Mouse (Mus musculus) forebrain, embryonic 13.5 days (tissue): ENCODE measurements at regions not wholly inside any gene's neighbourhood (a gene's known extent, or its start where the extent isn't known, plus 50 kb on each side); places are given as distances from the start of the nearest gene placed in this dataset.

Experiments used
- ATAC-seq: fragments of 200-750 bp; cut with Nextera tagmentation; 2 replicates; pipeline ENCODE4 v1.8.0; 2017
- H3K27ac ChIP-seq: fragments of 300-500 bp; sonication (generic); 2 replicates; pipeline ENCODE4 v1.5.1; 2015; ENCODE audit warnings: inconsistent platforms, mild to moderate bottlenecking, moderate library complexity
- H3K27me3 ChIP-seq: fragments of 300-500 bp; sonication (generic); 2 replicates; pipeline ENCODE4 v1.6.1; 2015; ENCODE audit warnings: mild to moderate bottlenecking, inconsistent platforms
- H3K36me3 ChIP-seq: fragments of 300-500 bp; sonication (generic); 2 replicates; pipeline ENCODE4 v1.6.1; 2015; ENCODE audit warnings: mild to moderate bottlenecking, inconsistent platforms; ENCODE audit not compliant: poor library complexity, severe bottlenecking
- H3K4me1 ChIP-seq: fragments of 300-500 bp; sonication (generic); 2 replicates; pipeline ENCODE4 v1.6.1; 2015; ENCODE audit warnings: inconsistent platforms
- H3K4me2 ChIP-seq: fragments of 300-500 bp; sonication (generic); 2 replicates; pipeline ENCODE4 v1.6.1; 2015; ENCODE audit warnings: inconsistent platforms, mild to moderate bottlenecking, moderate library complexity
- H3K4me3 ChIP-seq: fragments of 300-500 bp; sonication (generic); 2 replicates; pipeline ENCODE4 v1.5.1; 2015; ENCODE audit warnings: mild to moderate bottlenecking, inconsistent platforms
- H3K9ac ChIP-seq: fragments of 300-500 bp; sonication (generic); 2 replicates; pipeline ENCODE4 v1.6.1; 2015; ENCODE audit warnings: mild to moderate bottlenecking, inconsistent platforms
- H3K9me3 ChIP-seq: fragments of 300-500 bp; sonication (generic); replicated peaks from 2 replicates; pipeline ENCODE4 v1.6.1; 2016; ENCODE audit warnings: inconsistent platforms
- WGBS: fragments of 180-500 bp; shearing (Covaris S2); methylation state at CpG from one replicate; pipeline ENCODE4 v1.1.7; 2015; 5-methylcytosine and 5-hydroxymethylcytosine counted together

GRCm38 (mm10) chr9:86011661-86012060 is 169.5 kb downstream of the Tpbg start:
- WGBS: 54% methylated on average over 2 of the region's 2 CpGs
- H3K27ac ChIP-seq: no peak overlapping the region

GRCm38 (mm10) chr9:86015841-86016240 is 173.7 kb downstream of the Tpbg start:
- H3K9ac ChIP-seq: no peak overlapping the region
- no peak overlapping the region for H3K4me3 ChIP-seq
- H3K27ac ChIP-seq: no peak overlapping the region
- no peaks in the 10 kb centered on the region for H3K36me3 ChIP-seq
- no peaks in the 10 kb centered on the region for H3K27me3 ChIP-seq
- WGBS: 89% methylated on average over 4 of the region's 4 CpGs
- H3K4me1 ChIP-seq: peaks cover 2% of the 10 kb centered on the region; the same call in 1 of the 2 replicates
- H3K4me2 ChIP-seq: no peak overlapping the region
- H3K9me3 ChIP-seq: no peaks in the 10 kb centered on the region
- ATAC-seq: no peak

More at GRCm38 (mm10) chr9:86011661-86012060, 169.5 kb downstream of the Tpbg start:
- Histone ChIP-seq H3K9me3 (no peaks in the 10 kb centered on the region), H3K4me1 (no peaks in the 10 kb centered on the region), H3K4me3 (no peak overlapping the region), H3K27me3 (no peaks in the 10 kb centered on the region), H3K36me3 (no peaks in the 10 kb centered on the region), H3K4me2 (no peak overlapping the region), H3K9ac (no peak overlapping the region)
- ATAC-seq: no peak

DNA sequence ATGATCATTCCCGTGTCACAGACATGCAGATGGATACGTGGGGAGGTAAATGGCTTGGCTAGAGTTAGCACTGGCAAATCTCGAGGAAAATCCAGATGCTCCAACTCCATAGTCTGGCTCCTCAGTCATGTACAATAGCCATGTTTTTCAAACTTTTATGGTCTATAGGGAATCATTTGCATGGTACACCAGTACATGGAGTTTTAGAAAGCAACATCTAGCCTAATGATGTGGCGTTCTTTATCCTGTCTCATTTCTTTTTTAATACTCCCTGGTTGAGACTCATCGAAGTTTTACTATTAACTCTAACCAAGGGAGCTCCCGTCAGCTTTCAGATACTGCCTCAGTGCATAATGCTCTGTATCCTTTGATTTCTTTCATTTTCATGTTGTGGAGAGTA is 178.0 kb downstream of the Tpbg start:
- H3K4me1 ChIP-seq: peaks cover 3% of the 10 kb centered on the region; the same call in 1 of the 2 replicates
- no peak overlapping the region for H3K9ac ChIP-seq
- no peak overlapping the region for H3K27ac ChIP-seq
- H3K36me3 ChIP-seq: no peaks in the 10 kb centered on the region
- no peaks in the 10 kb centered on the region for H3K9me3 ChIP-seq
- H3K4me2 ChIP-seq: no peak overlapping the region
- no peak overlapping the region for H3K4me3 ChIP-seq
- WGBS: 79% methylated on average over 6 of the region's 6 CpGs
- no peak for ATAC-seq
- H3K27me3 ChIP-seq: no peaks in the 10 kb centered on the region

DNA sequence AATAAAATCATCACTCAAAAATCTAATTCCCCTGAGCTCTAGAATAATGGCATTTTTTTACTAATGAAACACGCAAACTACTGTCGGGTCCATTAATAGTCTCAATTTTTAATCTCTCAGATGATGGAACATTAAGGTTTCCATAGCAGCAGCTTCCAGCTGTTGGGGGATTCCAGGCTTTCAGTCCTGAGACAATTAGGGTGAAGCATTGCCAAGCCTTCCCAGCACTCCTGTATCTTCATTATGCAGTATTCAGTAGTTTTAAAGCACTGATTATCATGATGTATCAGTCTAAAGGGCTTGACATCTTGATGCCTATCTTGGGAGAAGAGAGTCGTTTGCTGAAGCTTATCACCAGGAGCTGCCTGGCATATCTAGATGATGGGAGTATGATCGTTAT is 178.6 kb downstream of the Tpbg start:
- ATAC-seq: peak; percentile 65
- Histone ChIP-seq H3K4me2 (no peak overlapping the region), H3K4me3 (no peak overlapping the region), H3K27me3 (no peaks in the 10 kb centered on the region), H3K9me3 (no peaks in the 10 kb centered on the region), H3K4me1 (peaks cover 3% of the 10 kb centered on the region; the same call in 1 of the 2 replicates), H3K27ac (no peak overlapping the region), H3K36me3 (no peaks in the 10 kb centered on the region), H3K9ac (no peak overlapping the region)
- WGBS: 40% methylated on average over 4 of the region's 4 CpGs

GRCm38 (mm10) chr9:86030738-86031137 is 188.6 kb downstream of the Tpbg start:
- H3K9ac ChIP-seq: no peak overlapping the region
- WGBS: 55% methylated on average over 5 of the region's 5 CpGs
- H3K4me3 ChIP-seq: no peak overlapping the region

GRCm38 (mm10) chr9:86044098-86044497 is 201.9 kb downstream of the Tpbg start:
- Histone ChIP-seq H3K4me3 (no peak overlapping the region), H3K9me3 (no peaks in the 10 kb centered on the region), H3K27ac (no peak overlapping the region), H3K9ac (no peak overlapping the region), H3K36me3 (no peaks in the 10 kb centered on the region), H3K4me2 (no peak overlapping the region), H3K27me3 (no peaks in the 10 kb centered on the region), H3K4me1 (no peaks in the 10 kb centered on the region)
- WGBS: 35% methylated on average over 4 of the region's 4 CpGs
- ATAC-seq: no peak

More at GRCm38 (mm10) chr9:86030738-86031137, 188.6 kb downstream of the Tpbg start:
- H3K27ac ChIP-seq: no peak overlapping the region
- no peak for ATAC-seq
- H3K4me2 ChIP-seq: no peak overlapping the region
- no peaks in the 10 kb centered on the region for H3K9me3 ChIP-seq
- no peaks in the 10 kb centered on the region for H3K4me1 ChIP-seq
- H3K27me3 ChIP-seq: no peaks in the 10 kb centered on the region
- H3K36me3 ChIP-seq: no peaks in the 10 kb centered on the region

- H3K9me3 ChIP-seq: no peaks in the 10 kb centered on the region
- WGBS: 87% methylated on average over 4 of the region's 4 CpGs
Observed at GRCm38 (mm10) chr9:86058116-86058515, 215.9 kb downstream of the Tpbg start.

GRCm38 (mm10) chr9:86060049-86060448 is 217.9 kb downstream of the Tpbg start:
- 28% methylated on average over 6 of the region's 6 CpGs for WGBS
- Histone ChIP-seq H3K4me3 (no peak overlapping the region), H3K9ac (no peak overlapping the region), H3K27ac (no peak overlapping the region), H3K36me3 (no peaks in the 10 kb centered on the region), H3K4me1 (peaks cover 9% of the 10 kb centered on the region), H3K27me3 (no peaks in the 10 kb centered on the region), H3K9me3 (no peaks in the 10 kb centered on the region), H3K4me2 (no peak overlapping the region)
- ATAC-seq: no peak

More at GRCm38 (mm10) chr9:86058116-86058515, 215.9 kb downstream of the Tpbg start:
- Histone ChIP-seq H3K4me2 (no peak overlapping the region), H3K27ac (no peak overlapping the region), H3K27me3 (no peaks in the 10 kb centered on the region), H3K4me3 (no peak overlapping the region), H3K9ac (no peak overlapping the region), H3K36me3 (no peaks in the 10 kb centered on the region), H3K4me1 (peaks cover 9% of the 10 kb centered on the region)
- no peak for ATAC-seq

GRCm38 (mm10) chr9:86061230-86061629 is 219.1 kb downstream of the Tpbg start:
- no peaks in the 10 kb centered on the region for H3K27me3 ChIP-seq
- H3K36me3 ChIP-seq: no peaks in the 10 kb centered on the region
- no peak overlapping the region for H3K4me2 ChIP-seq
- ATAC-seq: no peak
- no peak overlapping the region for H3K9ac ChIP-seq
- H3K4me3 ChIP-seq: no peak overlapping the region
- peaks cover 9% of the 10 kb centered on the region for H3K4me1 ChIP-seq
- H3K27ac ChIP-seq: no peak overlapping the region
- H3K9me3 ChIP-seq: no peaks in the 10 kb centered on the region
- 91% methylated on average over 4 of the region's 4 CpGs for WGBS

DNA sequence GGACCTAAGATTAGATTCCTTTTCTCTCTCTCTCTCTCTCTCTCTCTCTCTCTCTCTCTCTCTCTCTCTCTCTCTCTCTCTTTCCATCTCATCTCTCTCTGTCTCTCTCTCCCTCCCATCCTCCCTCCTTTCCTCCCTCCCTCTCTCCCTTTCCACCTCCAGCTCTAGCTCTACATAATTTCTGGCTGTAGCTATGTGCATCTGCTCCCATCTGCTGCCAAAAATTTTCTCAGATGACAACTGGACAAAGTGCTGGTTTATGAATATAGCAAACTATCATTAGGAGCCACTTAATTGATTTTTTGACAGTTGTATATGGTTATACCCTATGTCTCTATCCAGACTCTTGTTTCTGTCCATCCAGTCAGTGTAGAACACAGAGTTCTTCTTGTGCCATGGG is 237.1 kb downstream of the Tpbg start:
- no peak overlapping the region for H3K27ac ChIP-seq
- H3K4me2 ChIP-seq: no peak overlapping the region
- no peaks in the 10 kb centered on the region for H3K9me3 ChIP-seq
- H3K27me3 ChIP-seq: no peaks in the 10 kb centered on the region
- no peak overlapping the region for H3K4me3 ChIP-seq
- H3K36me3 ChIP-seq: no peaks in the 10 kb centered on the region
- no peaks in the 10 kb centered on the region for H3K4me1 ChIP-seq
- ATAC-seq: no peak
- no peak overlapping the region for H3K9ac ChIP-seq

GRCm38 (mm10) chr9:86081873-86082272 is 239.7 kb downstream of the Tpbg start:
- H3K27ac ChIP-seq: no peak overlapping the region
- H3K27me3 ChIP-seq: no peaks in the 10 kb centered on the region
- H3K9me3 ChIP-seq: no peaks in the 10 kb centered on the region
- H3K9ac ChIP-seq: no peak overlapping the region
- WGBS: 83% methylated on average over 6 of the region's 6 CpGs
- no peaks in the 10 kb centered on the region for H3K4me1 ChIP-seq
- H3K4me2 ChIP-seq: no peak overlapping the region
- no peak overlapping the region for H3K4me3 ChIP-seq
- ATAC-seq: no peak
- no peaks in the 10 kb centered on the region for H3K36me3 ChIP-seq

DNA sequence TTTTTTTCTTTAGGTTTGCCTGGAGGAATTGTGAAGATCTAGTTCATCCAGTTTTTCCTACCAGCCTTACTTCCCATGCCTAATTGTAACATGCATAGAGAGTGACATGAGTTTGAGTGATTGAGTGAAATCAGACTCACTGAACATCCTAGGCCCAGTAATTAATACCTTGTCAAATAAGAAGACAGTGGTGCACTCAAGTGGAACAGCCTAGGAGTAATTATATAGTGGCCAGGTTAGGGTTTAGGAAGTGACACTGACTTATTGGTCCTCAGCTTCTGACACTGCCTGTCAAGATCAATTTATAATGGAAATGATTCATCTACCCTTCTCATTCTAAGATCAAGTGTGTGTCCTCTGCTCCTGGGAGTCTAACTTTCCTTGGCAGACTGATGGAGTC is 250.8 kb downstream of the Tpbg start:
- no peak overlapping the region for H3K27ac ChIP-seq
- H3K4me3 ChIP-seq: no peak overlapping the region
- no peaks in the 10 kb centered on the region for H3K27me3 ChIP-seq
- H3K4me1 ChIP-seq: no peaks in the 10 kb centered on the region
- ATAC-seq: no peak
- H3K4me2 ChIP-seq: no peak overlapping the region
- H3K36me3 ChIP-seq: no peaks in the 10 kb centered on the region
- H3K9me3 ChIP-seq: no peaks in the 10 kb centered on the region
- H3K9ac ChIP-seq: no peak overlapping the region

DNA sequence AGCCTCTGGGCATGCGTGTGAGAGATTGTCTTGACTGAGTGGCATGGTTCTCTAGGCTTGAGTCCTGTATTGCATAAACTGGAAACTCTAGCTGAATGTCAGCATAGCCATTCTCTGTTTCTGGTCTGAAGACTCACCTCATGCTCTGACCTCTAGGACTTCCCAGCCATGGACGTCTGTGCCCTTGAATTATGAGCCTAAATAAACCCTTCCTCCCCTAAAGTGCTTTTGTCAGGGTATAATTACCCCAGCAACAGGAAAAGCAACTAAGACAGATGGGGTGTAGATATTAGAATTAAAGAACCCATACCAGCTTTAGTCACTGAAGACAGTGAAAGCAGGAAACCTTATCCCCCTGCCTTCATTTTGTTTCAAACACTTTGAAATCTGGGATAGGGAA is 253.3 kb downstream of the Tpbg start:
- Histone ChIP-seq H3K27ac (no peak overlapping the region), H3K9ac (no peak overlapping the region), H3K36me3 (no peaks in the 10 kb centered on the region), H3K4me3 (no peak overlapping the region), H3K4me2 (no peak overlapping the region), H3K27me3 (no peaks in the 10 kb centered on the region), H3K9me3 (no peaks in the 10 kb centered on the region), H3K4me1 (no peaks in the 10 kb centered on the region)
- ATAC-seq: no peak
- 73% methylated on average over 2 of the region's 2 CpGs for WGBS
